Comparison of ENCODE assay signal across 18 mouse cellular contexts in genomic region chr2:152624566-152624965, GRCm38 (mm10). TPM values are rescaled to one million over a fixed set of nuclear protein-coding genes. Genes with fewer than 3 reads are reported as not detected.
DNase-seq lines count a peak whose midpoint lies in the region.
"Had no signal": no experiment of that assay in that cellular context is flagged by ENCODE, and none has a peak within 500 bp of the region (broad histone marks: within the 10 kb centered on the region; RNA-seq: fewer than 3 reads in every experiment).

No protein-coding gene starts in this region.

- DNase-seq in adrenal gland, adult (ENCODE audit: inconsistent age in 2 of 2, low spot score in 1 of 2): peak; percentile 67 to 85
- no peak for DNase-seq in adrenal gland, postnatal 4 days (ENCODE audit: low spot score in 2 of 2)
- peak; percentile 52 for DNase-seq in adrenal gland, adult 8-10 months
- DNase-seq in adrenal gland, adult 18-20 months (ENCODE audit: low spot score in 2 of 2): no peak
- DNase-seq in adrenal gland, postnatal 10 days: peak; percentile 30
- DNase-seq in adrenal gland, postnatal 36 days: peak; percentile 56 to 58
- DNase-seq in layer of hippocampus, adult 11-12 months (ENCODE audit: low spot score): no peak
- DNase-seq: B cell, adult 2 months; cerebellum, adult 11 months; cerebellum, adult 18-20 months; cerebellum, adult 8-10 months; cerebellum, adult 9-11 months; cerebellum, postnatal 14 days; cerebellum, postnatal 36 days; embryo, embryonic 11 days had no signal

RNA-seq across cellular contexts. Expression of gene Defb25, which starts 1.7 kb away (rescaled TPM):
- total RNA-seq in adrenal gland, postnatal 4 days (2021): 1 to 10 TPM; 2.4 to 2.8 TPM
- 1 to 10 TPM in 2 of 4 experiments, not detected in 2; 1.9 to 2.2 TPM for total RNA-seq in adrenal gland, adult 8-10 months (2022)
- total RNA-seq in adrenal gland, adult 18-20 months (2021): 1 to 10 TPM; 1.5 to 2.4 TPM
- not detected for total RNA-seq in adrenal gland, postnatal 10 days (2021)
- total RNA-seq in adrenal gland, postnatal 36 days (2021): 1 to 10 TPM in 1 of 2 experiments, not detected in 1; 2.2 TPM
- total RNA-seq: CH12.LX; common myeloid progenitor, adult 5-6 weeks; G1E had no signal

RNA-seq across cellular contexts. Expression of gene Rem1, which starts 2.2 kb away (rescaled TPM):
- 10 to 100 TPM; 11.5 to 17.9 TPM for total RNA-seq in adrenal gland, postnatal 4 days (2021)
- 10 to 100 TPM in 3 of 4 experiments, 1 to 10 TPM in 1; 9.0 to 20.8 (median 14.6) TPM for total RNA-seq in adrenal gland, adult 8-10 months (2022)
- 10 to 100 TPM in 1 of 2 experiments, 1 to 10 TPM in 1; 8.9 to 13.5 TPM for total RNA-seq in adrenal gland, adult 18-20 months (2021)
- total RNA-seq in adrenal gland, postnatal 10 days (2021): 10 to 100 TPM in 1 of 2 experiments, 1 to 10 TPM in 1; 7.2 to 10.1 TPM
- total RNA-seq in adrenal gland, postnatal 36 days (2021): 10 to 100 TPM in 1 of 2 experiments, 1 to 10 TPM in 1; 9.3 to 13.2 TPM
- total RNA-seq: G1E had no signal

RNA-seq across cellular contexts. Expression of gene Defb36, which starts 20.4 kb away (rescaled TPM):
- 1 to 10 TPM; 2.0 to 2.3 TPM for total RNA-seq in adrenal gland, postnatal 4 days (2021)
- total RNA-seq in adrenal gland, adult 8-10 months (2022): 1 to 10 TPM in 1 of 4 experiments, under 1 TPM in 1, not detected in 2; 0.86 to 1.5 TPM
- total RNA-seq in adrenal gland, adult 18-20 months (2021): not detected
- total RNA-seq in adrenal gland, postnatal 10 days (2021): under 1 TPM in 1 of 2 experiments, not detected in 1; 0.73 TPM
- total RNA-seq in adrenal gland, postnatal 36 days (2021): 1 to 10 TPM in 1 of 2 experiments, not detected in 1; 1.3 TPM
- total RNA-seq: CH12.LX; common myeloid progenitor, adult 5-6 weeks; G1E had no signal

RNA-seq across cellular contexts. Expression of gene Defb45, which starts 25.4 kb away (rescaled TPM):
- not detected for total RNA-seq in adrenal gland, postnatal 4 days (2021)
- total RNA-seq in adrenal gland, adult 8-10 months (2022): not detected
- total RNA-seq in adrenal gland, adult 18-20 months (2021): not detected
- not detected for total RNA-seq in adrenal gland, postnatal 10 days (2021)
- total RNA-seq in adrenal gland, postnatal 36 days (2021): not detected
- total RNA-seq: CH12.LX; common myeloid progenitor, adult 5-6 weeks; G1E had no signal

RNA-seq across cellular contexts. Expression of gene Defb19, which starts 44.5 kb away (rescaled TPM):
- total RNA-seq in adrenal gland, postnatal 4 days (2021): 10 to 100 TPM in 1 of 2 experiments, 1 to 10 TPM in 1; 8.3 to 10.2 TPM
- total RNA-seq in adrenal gland, adult 8-10 months (2022): not detected
- under 1 TPM in 1 of 2 experiments, not detected in 1; 0.93 TPM for total RNA-seq in adrenal gland, adult 18-20 months (2021)
- 1 to 10 TPM; 1.5 to 2.2 TPM for total RNA-seq in adrenal gland, postnatal 10 days (2021)
- 1 to 10 TPM in 1 of 2 experiments, not detected in 1; 1.3 TPM for total RNA-seq in adrenal gland, postnatal 36 days (2021)
- total RNA-seq: CH12.LX; common myeloid progenitor, adult 5-6 weeks; G1E had no signal

Comparison
In these comparisons a context has a peak if more than half of its experiments do, and no peak if none do; other contexts are left out.
1. DNase-seq: peak in adrenal gland, adult (2 of 2), adrenal gland, adult 8-10 months (single experiment), adrenal gland, postnatal 10 days (single experiment) and adrenal gland, postnatal 36 days (2 of 2); none in adrenal gland, postnatal 4 days (0 of 2), adrenal gland, adult 18-20 months (0 of 2) and layer of hippocampus, adult 11-12 months (single experiment).